In genomic region chr2:72391024-72391423, GRCm38 (mm10) we compare ENCODE assay signal across 9 mouse cellular contexts.
DNase-seq lines count a peak whose midpoint lies in the region; ATAC-seq and TF ChIP-seq lines count a peak whose summit lies in the region.
"Had no signal": no experiment of that assay in that cellular context is flagged by ENCODE, and none has a peak within 500 bp of the region (broad histone marks: within the 10 kb centered on the region; RNA-seq: fewer than 3 reads in every experiment).

No protein-coding gene starts in this region.

- H3K27me3 ChIP-seq in heart, adult 2 months (ENCODE audit: control insufficient read depth, insufficient read depth, low read length), result no peaks in the 10 kb centered on the region
- H3K27me3 ChIP-seq in midbrain, embryonic 14.5 days (ENCODE audit: control insufficient read depth, insufficient read depth, low read length), result no peaks in the 10 kb centered on the region
- H3K27me3 ChIP-seq in midbrain, embryonic 10.5 days (ENCODE audit: low read depth, poor library complexity, severe bottlenecking), result no peaks in the 10 kb centered on the region
- no peaks in the 10 kb centered on the region for H3K27me3 ChIP-seq in forebrain, postnatal 0 days (ENCODE audit: insufficient read depth, low read length)

- no peak overlapping the region; the same call in 1 of the 2 replicates for H3K9ac ChIP-seq in heart, adult 2 months (ENCODE audit: low read depth, low read length)
- H3K9ac ChIP-seq in midbrain, embryonic 14.5 days (replicated peaks; ENCODE audit: low read length), result no peak overlapping the region
- H3K9ac ChIP-seq in forebrain, postnatal 0 days, result no peak overlapping the region

- TF ChIP-seq POLR2A in heart, adult 2 months (IDR thresholded peaks at IDR 0.05; ENCODE audit: insufficient read depth, low read depth, low read length), result no peak

- H3K4me3 ChIP-seq in heart, adult 2 months, result no peak overlapping the region
- H3K4me3 ChIP-seq in midbrain, embryonic 14.5 days (replicated peaks; ENCODE audit: low read depth, low read length), result no peak overlapping the region
- H3K4me3 ChIP-seq in midbrain, embryonic 10.5 days, result no peak overlapping the region
- H3K4me3 ChIP-seq in forebrain, postnatal 0 days (ENCODE audit: low read depth, low read length), result no peak overlapping the region

- peaks cover 5% of the 10 kb centered on the region; the same call in 1 of the 2 replicates for H3K36me3 ChIP-seq in heart, adult 2 months (ENCODE audit: control insufficient read depth, insufficient read depth, low read length)
- no peaks in the 10 kb centered on the region for H3K36me3 ChIP-seq in midbrain, embryonic 14.5 days (ENCODE audit: control insufficient read depth, insufficient read depth, low read length)
- H3K36me3 ChIP-seq in midbrain, embryonic 10.5 days, result 0 out of 2 replicates have a peak, but pooled peaks cover 3% of the 10 kb centered on the region
- H3K36me3 ChIP-seq in forebrain, postnatal 0 days (ENCODE audit: insufficient read depth), result no peaks in the 10 kb centered on the region

- no peak for TF ChIP-seq CTCF in heart, adult 2 months (IDR thresholded peaks at IDR 0.05)
- no peak for TF ChIP-seq CTCF in forebrain, postnatal 0 days (IDR thresholded peaks at IDR 0.05; ENCODE audit: low read depth)

- H3K4me1 ChIP-seq in heart, adult 2 months (ENCODE audit: control insufficient read depth, insufficient read depth, low read length), result peaks cover 2% of the 10 kb centered on the region
- H3K4me1 ChIP-seq in midbrain, embryonic 14.5 days (ENCODE audit: control insufficient read depth, insufficient read depth, low read length), result peaks cover 4% of the 10 kb centered on the region
- H3K4me1 ChIP-seq in midbrain, embryonic 10.5 days, result peaks cover 13% of the 10 kb centered on the region; the same call in 1 of the 2 replicates
- peaks cover 3% of the 10 kb centered on the region; the same call in 1 of the 2 replicates for H3K4me1 ChIP-seq in forebrain, postnatal 0 days (ENCODE audit: insufficient read depth)

- H3K27ac ChIP-seq in heart, adult 2 months, result peak overlapping the region; percentile 82
- no peak overlapping the region for H3K27ac ChIP-seq in midbrain, embryonic 14.5 days (replicated peaks; ENCODE audit: low read depth, low read length)
- no peak overlapping the region for H3K27ac ChIP-seq in midbrain, embryonic 10.5 days (replicated peaks)
- H3K27ac ChIP-seq in forebrain, postnatal 0 days (ENCODE audit: low read depth, low read length), result no peak overlapping the region

- no peak for TF ChIP-seq EP300 in heart, adult 2 months (IDR thresholded peaks at IDR 0.05; ENCODE audit: insufficient read depth, low read depth, low read length)

- whole genome bisulfite sequencing in heart, adult 2 months, result 60% methylated on average over 4 of the region's 4 CpGs
- WGBS in midbrain, embryonic 14.5 days, result 15% methylated on average over 4 of the region's 4 CpGs
- 71% methylated on average over 4 of the region's 4 CpGs for WGBS in midbrain, embryonic 10.5 days
- 50% methylated on average over 4 of the region's 4 CpGs for WGBS in forebrain, postnatal 0 days

- 0 out of 2 replicates have a peak, but pooled peaks cover 7% of the 10 kb centered on the region for H3K9me3 ChIP-seq in midbrain, embryonic 14.5 days (ENCODE audit: control insufficient read depth, low read length)
- H3K9me3 ChIP-seq in midbrain, embryonic 10.5 days (replicated peaks), result peaks cover 7% of the 10 kb centered on the region
- H3K9me3 ChIP-seq in forebrain, postnatal 0 days (ENCODE audit: low read length), result no peaks in the 10 kb centered on the region

- peak overlapping the region; percentile 27 for H3K4me2 ChIP-seq in midbrain, embryonic 14.5 days (ENCODE audit: low read length)
- no peak overlapping the region for H3K4me2 ChIP-seq in forebrain, postnatal 0 days (ENCODE audit: low read depth)

- no peaks in the 10 kb centered on the region for H3K79me2 ChIP-seq in heart, adult 2 months (replicated peaks; ENCODE audit: control insufficient read depth, insufficient read depth, low read length)

- intact Hi-C loops in heart, adult 2 months (cut with DNase I), result loop anchor here (2.0 kb wide), 1 partner anchor 352 kb away; no protein-coding TSS in a partner anchor

- ATAC-seq in midbrain, embryonic 14.5 days (ENCODE audit: low FRiP score, low TSS enrichment), result peak; percentile 46; the same call in 1 of the 2 replicates
- no peak for ATAC-seq in frontal cortex, adult (ENCODE audit: low TSS enrichment)
- ATAC-seq in forebrain, postnatal 0 days, result no peak

- DNase-seq in heart, adult 2 months, result peak in 1 of 2 experiments; percentile 24
- DNase-seq in heart, adult 11 months, result no peak
- peak; percentile 63 for DNase-seq in midbrain, embryonic 14.5 days
- DNase-seq in midbrain, embryonic 10.5 days (ENCODE audit: low spot score), result no peak
- peak; percentile 52 to 56 for DNase-seq in kidney, postnatal 25 days
- no peak for DNase-seq in frontal cortex, postnatal 36 days (ENCODE audit: low spot score in 2 of 2)
- no peak for DNase-seq in forebrain, postnatal 0 days
- DNase-seq: left cerebral cortex, postnatal 4 days had no signal

Comparison
In these comparisons a context has a peak if more than half of its experiments do, and no peak if none do; other contexts are left out.
1. DNase-seq: peak in midbrain, embryonic 14.5 days (single experiment) and kidney, postnatal 25 days (2 of 2); none in heart, adult 11 months (single experiment), midbrain, embryonic 10.5 days (single experiment), frontal cortex, postnatal 36 days (0 of 2) and forebrain, postnatal 0 days (single experiment).